Mouse (Mus musculus) C2C12 (cell line): ENCODE data around the gene Tspan9.

Experiments used
- CEBPB ChIP-seq: IDR thresholded peaks from one replicate; pipeline ENCODE4 v1.6.1; 2011; ENCODE audit warnings: low read depth, mild to moderate bottlenecking, control low read depth, moderate library complexity
- CTCF ChIP-seq: IDR thresholded peaks from one replicate; pipeline ENCODE4 v1.5.1; 2011; ENCODE audit not compliant: control insufficient read depth, insufficient read depth, insufficient read length
- FOSL1 ChIP-seq: IDR thresholded peaks from one replicate; pipeline ENCODE4 v1.8.0; 2011; ENCODE audit warnings: mild to moderate bottlenecking, low read length; ENCODE audit not compliant: poor library complexity, insufficient read depth, severe bottlenecking
- MAX ChIP-seq: IDR thresholded peaks from one replicate; pipeline ENCODE4 v1.6.1; 2011; ENCODE audit warnings: mild to moderate bottlenecking, control low read depth
- MYOD1 ChIP-seq: IDR thresholded peaks from one replicate; pipeline ENCODE4 v1.6.1; 2011; ENCODE audit warnings: low read depth; ENCODE audit not compliant: control insufficient read depth, insufficient read length
- MYOG ChIP-seq: IDR thresholded peaks from one replicate; pipeline ENCODE4 v1.6.1; 2011; ENCODE audit not compliant: control insufficient read depth, insufficient read length; ENCODE audit errors: extremely low read depth
- USF1 ChIP-seq: IDR thresholded peaks from one replicate; pipeline ENCODE4 v1.6.1; 2011; ENCODE audit warnings: low read depth, mild to moderate bottlenecking, control low read depth, moderate library complexity

- no peak for TF ChIP-seq CTCF
- no peak for TF ChIP-seq USF1
- no peak for TF ChIP-seq MYOD1
- TF ChIP-seq MAX, result no peak
- no peak for TF ChIP-seq MYOG
- no peak for TF ChIP-seq FOSL1
- no peak for TF ChIP-seq CEBPB
Measured at GRCm38 (mm10) chr6:128058157-128058556, 85.2 kb downstream of the Tspan9 start.
